Mouse (Mus musculus) layer of hippocampus, postnatal 14 days (tissue): ENCODE measurements around the gene Pax7. TPM values are rescaled to one million over a fixed set of nuclear protein-coding genes. Genes with fewer than 3 reads are reported as not detected.

ENCODE experiments used
- DNase-seq, 2 experiments: peaks; one replicate each; pipeline ENCODE4 v3.0.0; 2021 to 2022; ENCODE audit warnings: low spot score in 2 of 2, mixed read lengths in 1 of 2
- total RNA-seq, 2 experiments: library from RNA; stranded (reverse); gene quantifications; 2 replicates each; pipeline ENCODE4 v1.2.3; 2021

The Pax7 gene
- total RNA-seq, 2 experiments from 2014 or later: 0.07 TPM; not detected in 1

GRCm38 (mm10) chr4:139697755-139698154, 135.6 kb downstream of the Pax7 start:
- no peak for DNase-seq

GRCm38 (mm10) chr4:139693315-139693714, 140.0 kb downstream of the Pax7 start:
- no peak for DNase-seq

- DNase-seq: no peak
Measured at GRCm38 (mm10) chr4:139689627-139690269, 143.6 kb downstream of the Pax7 start.

GRCm38 (mm10) chr4:139688058-139688457, 145.3 kb downstream of the Pax7 start:
- DNase-seq: no peak

Other genes with a start within 250 kb of the Pax7 start
- gene Gm21969, start 230.3 kb downstream of the Pax7 start, total RNA-seq: not detected
- 10 to 100 TPM; 19.1 to 19.4 TPM for gene Aldh4a1, start 210.7 kb downstream of the Pax7 start, total RNA-seq
- gene Tas1r2, start 180.0 kb downstream of the Pax7 start, total RNA-seq: not detected
- 1 to 10 TPM; 5.0 to 5.8 TPM for gene Klhdc7a, start 134.5 kb upstream of the Pax7 start, total RNA-seq